26 mouse cellular contexts compared by ENCODE assay signal in the genomic region with DNA sequence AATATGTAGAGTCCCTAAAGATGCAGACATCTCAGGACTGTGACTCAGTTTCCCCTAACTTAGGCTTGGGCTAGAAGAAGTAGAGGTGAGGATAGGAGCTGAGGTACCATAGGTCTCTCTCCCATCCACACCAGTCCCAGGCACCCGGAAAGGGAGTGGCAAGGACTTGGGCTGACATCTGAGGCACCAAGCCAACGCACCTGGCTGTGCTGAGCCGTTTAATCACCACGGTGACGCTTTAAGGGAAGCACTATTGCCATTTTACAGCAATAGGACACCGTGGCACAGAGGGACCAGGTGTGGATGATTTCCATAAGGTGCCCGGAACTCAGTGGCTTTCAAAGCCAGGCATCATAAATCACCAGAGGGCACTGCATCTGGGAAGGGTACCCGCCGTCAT. TPM values are rescaled to one million over a fixed set of nuclear protein-coding genes. Genes with fewer than 3 reads are reported as not detected.
"Had no signal": no experiment of that assay in that cellular context is flagged by ENCODE, and none has a peak within 500 bp of the region (broad histone marks: within the 10 kb centered on the region; RNA-seq: fewer than 3 reads in every experiment).

No protein-coding gene starts in this region.

- H3K4me3 ChIP-seq: limb, embryonic 12.5 days; limb, embryonic 15.5 days; midbrain, embryonic 10.5 days; neural tube, embryonic 12.5 days; neural tube, embryonic 15.5 days had no signal

- H3K27me3 ChIP-seq: limb, embryonic 12.5 days; limb, embryonic 15.5 days; neural tube, embryonic 12.5 days; neural tube, embryonic 15.5 days had no signal

- H3K9me3 ChIP-seq: limb, embryonic 15.5 days; midbrain, embryonic 10.5 days; neural tube, embryonic 12.5 days; neural tube, embryonic 15.5 days had no signal

- H3K9ac ChIP-seq: limb, embryonic 12.5 days; limb, embryonic 15.5 days; liver, embryonic 14.5 days; liver, postnatal 0 days; lung, embryonic 14.5 days; neural tube, embryonic 12.5 days; neural tube, embryonic 15.5 days had no signal

- H3K4me2 ChIP-seq: limb, embryonic 12.5 days; limb, embryonic 15.5 days; liver, embryonic 11.5 days; lung, embryonic 14.5 days; neural tube, embryonic 12.5 days; neural tube, embryonic 15.5 days had no signal

- H3K36me3 ChIP-seq: limb, embryonic 12.5 days; limb, embryonic 15.5 days; midbrain, embryonic 10.5 days; neural tube, embryonic 12.5 days; neural tube, embryonic 15.5 days had no signal

- H3K4me1 ChIP-seq: limb, embryonic 12.5 days; neural tube, embryonic 12.5 days; neural tube, embryonic 15.5 days had no signal

- ATAC-seq: liver, postnatal 0 days; lung, postnatal 0 days had no signal

- DNase-seq: kidney, adult 18-20 months; kidney, postnatal 10 days; kidney, postnatal 36 days; left cerebral cortex, postnatal 4 days; liver, postnatal 0 days; lung, embryonic 14.5 days; lung, postnatal 36 days; midbrain, embryonic 14.5 days; right cerebral cortex, adult 18-20 months; right cerebral cortex, postnatal 14 days; right cerebral cortex, postnatal 4 days had no signal

- H3K27ac ChIP-seq: limb, embryonic 12.5 days; limb, embryonic 15.5 days; liver, embryonic 14.5 days; midbrain, embryonic 10.5 days; neural tube, embryonic 12.5 days; neural tube, embryonic 15.5 days had no signal

RNA-seq across cellular contexts. Expression of a gene that starts 5.2 kb away (rescaled TPM):
- total RNA-seq: layer of hippocampus, adult 18-20 months; layer of hippocampus, postnatal 14 days; left cerebral cortex, adult 8-10 months; left cerebral cortex, postnatal 14 days; left cerebral cortex, postnatal 4 days had no signal
- polyA plus RNA-seq: intestine, embryonic 14.5 days; kidney, embryonic 14.5 days; limb, embryonic 12.5 days; liver, embryonic 11.5 days; liver, embryonic 14.5 days; liver, postnatal 0 days; lung, embryonic 14.5 days; lung, postnatal 0 days; midbrain, embryonic 10.5 days; midbrain, embryonic 14.5 days; neural tube, embryonic 12.5 days; neural tube, embryonic 15.5 days; stomach, embryonic 14.5 days had no signal

RNA-seq across cellular contexts. Expression of a gene that starts 28.0 kb away (rescaled TPM):
- total RNA-seq: layer of hippocampus, adult 18-20 months; layer of hippocampus, postnatal 14 days; left cerebral cortex, adult 8-10 months; left cerebral cortex, postnatal 14 days; left cerebral cortex, postnatal 4 days had no signal
- polyA plus RNA-seq: kidney, embryonic 14.5 days; limb, embryonic 12.5 days; limb, embryonic 15.5 days; liver, embryonic 11.5 days; lung, embryonic 14.5 days; lung, postnatal 0 days; midbrain, embryonic 10.5 days; midbrain, embryonic 14.5 days; neural tube, embryonic 12.5 days; neural tube, embryonic 15.5 days; stomach, embryonic 14.5 days had no signal

RNA-seq across cellular contexts. Expression of a gene that starts 48.7 kb away (rescaled TPM):
- total RNA-seq: layer of hippocampus, adult 18-20 months; layer of hippocampus, postnatal 14 days; left cerebral cortex, adult 8-10 months; left cerebral cortex, postnatal 14 days; left cerebral cortex, postnatal 4 days had no signal
- polyA plus RNA-seq: intestine, embryonic 14.5 days; kidney, embryonic 14.5 days; limb, embryonic 12.5 days; limb, embryonic 15.5 days; liver, embryonic 11.5 days; liver, embryonic 14.5 days; liver, postnatal 0 days; lung, embryonic 14.5 days; lung, postnatal 0 days; midbrain, embryonic 10.5 days; midbrain, embryonic 14.5 days; neural tube, embryonic 12.5 days; neural tube, embryonic 15.5 days; stomach, embryonic 14.5 days had no signal
